Mouse (Mus musculus): ENCODE measurements at regions not wholly inside any gene's neighbourhood (a gene's known extent, or its start where the extent isn't known, plus 50 kb on each side); places are given as distances from the start of the nearest gene placed in this dataset.

DNA sequence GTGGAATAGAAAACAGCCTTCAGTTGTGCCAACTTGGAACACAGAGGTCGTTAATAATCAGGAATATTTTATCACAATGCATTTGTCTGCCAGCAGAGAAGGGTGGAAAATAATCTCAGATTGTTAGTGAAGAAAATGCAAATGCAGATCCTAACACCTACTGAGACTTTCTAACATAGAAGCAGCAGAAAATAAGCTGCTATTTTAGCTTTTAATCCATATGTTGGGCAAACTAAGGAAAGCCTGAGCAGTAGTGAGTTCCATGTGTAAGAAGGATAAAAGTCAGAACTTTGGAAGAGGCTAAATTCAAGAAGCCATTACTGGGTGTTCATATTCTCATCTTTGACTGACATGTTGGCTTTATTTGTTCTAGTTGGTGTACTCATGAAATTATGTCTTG lies 119.8 kb upstream of the Sphkap start:
- no peak for DNase-seq (ENCODE audit: low read depth, low spot score)

DNA sequence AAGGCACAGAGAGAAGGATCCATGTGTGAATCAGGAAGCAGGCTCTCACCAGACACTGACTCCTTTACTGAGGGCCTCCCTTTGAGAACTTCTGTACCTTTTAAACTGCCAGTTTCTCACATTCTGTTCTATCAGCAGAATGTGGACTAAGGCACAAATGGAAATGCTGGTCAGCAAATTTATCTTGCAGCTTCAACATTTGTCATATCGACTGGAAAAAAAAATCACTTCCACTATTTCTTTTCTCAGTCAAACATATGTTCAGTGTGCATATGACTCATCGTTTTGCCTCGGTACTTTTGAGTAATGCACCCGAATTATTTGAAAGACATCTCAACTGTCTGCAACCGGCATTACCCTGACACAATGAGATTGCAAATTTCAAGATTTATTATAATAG lies 101.4 kb upstream of the Sphkap start:
- DNase-seq (ENCODE audit: low read depth, low spot score) = no peak

GRCm38 (mm10) chr1:83505386-83505785 lies 97.4 kb upstream of the Sphkap start:
- DNase-seq (ENCODE audit: low read depth, low spot score) = no peak

GRCm38 (mm10) chr1:83496888-83497287 lies 88.9 kb upstream of the Sphkap start:
- DNase-seq (ENCODE audit: low read depth, low spot score) = no peak

DNA sequence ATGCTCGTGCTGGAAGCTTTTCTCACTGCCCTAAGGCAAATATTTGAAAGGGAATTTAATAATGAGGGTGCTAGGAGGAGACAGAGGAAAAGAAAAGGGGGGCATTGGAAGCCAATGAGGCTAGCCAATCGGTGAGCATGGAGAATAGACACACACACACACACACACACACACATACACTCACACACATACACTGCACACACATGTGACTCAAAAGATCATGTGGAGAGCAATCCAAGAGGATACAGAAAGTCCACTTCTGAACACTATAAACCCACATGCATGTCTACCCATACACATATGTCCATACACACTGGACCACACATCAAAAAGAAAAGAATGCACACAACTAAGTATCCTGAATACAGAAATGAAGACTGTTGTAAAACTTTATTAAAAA lies 88.4 kb upstream of the Sphkap start:
- DNase-seq (ENCODE audit: low read depth, low spot score) = no peak

- no peak for DNase-seq (ENCODE audit: low read depth, low spot score)
Observed at GRCm38 (mm10) chr1:83495022-83495421, 87.0 kb upstream of the Sphkap start.

DNA sequence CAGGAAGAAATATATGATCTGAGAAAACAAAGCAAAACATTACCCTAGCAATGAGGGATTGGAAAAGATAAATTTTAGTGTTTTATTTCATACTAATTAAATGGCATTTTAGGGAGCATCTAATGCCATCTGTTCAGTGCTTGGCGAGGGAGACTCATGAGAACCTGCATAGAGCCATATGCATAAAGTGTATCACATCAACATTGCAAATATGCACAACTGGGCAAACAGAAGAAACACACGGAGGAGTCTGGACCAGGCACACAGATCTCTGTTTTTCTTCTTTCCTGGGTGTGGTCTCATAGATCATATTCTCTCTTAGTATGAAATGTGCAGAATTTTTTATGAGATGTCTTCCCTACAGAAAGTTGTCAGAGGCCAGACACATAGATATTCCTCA lies 71.1 kb upstream of the Sphkap start:
- no peak for DNase-seq (ENCODE audit: low read depth, low spot score)
